Mouse (Mus musculus) CD4-positive naive resting alpha-beta T cell, adult 57 days (primary cell): ENCODE results near the gene Tceal6. TPM values are rescaled to one million over a fixed set of nuclear protein-coding genes. Genes with fewer than 3 reads are reported as not detected.

Source experiments
- total RNA-seq: library from RNA; stranded (reverse); gene quantifications from one replicate; pipeline ENCODE4 v1.2.4, GENCODE M21; 2023

Gene Tceal6
- not detected for total RNA-seq

GRCm38 (mm10) chrX:135210436-135211221, at the start of gene Tceal6:
TSS of gene Tceal6 (minus strand) at chrX:135210687.

DNA sequence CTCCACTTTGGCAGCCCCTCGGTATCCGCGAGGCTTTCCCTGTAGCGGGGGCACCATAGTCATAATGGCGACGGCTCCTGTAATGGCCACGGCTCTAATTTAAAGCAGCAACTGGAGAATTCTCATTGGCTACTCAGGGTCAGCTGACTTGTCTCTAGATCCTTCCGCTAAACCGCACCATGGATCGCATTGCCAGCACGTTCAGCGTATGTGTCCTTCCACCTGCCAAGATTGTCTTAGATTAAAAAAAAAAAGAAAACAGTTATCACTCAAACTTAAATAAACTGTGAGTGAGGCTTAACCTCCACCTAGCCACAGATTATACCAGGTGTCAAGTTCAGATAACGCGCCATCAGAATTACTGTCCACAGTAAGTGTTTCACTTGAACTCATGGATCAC, 33.0 kb downstream of the Tceal6 start, which contains the start of gene Gm15023:
Gene Gm15023 (minus strand): TSS at position 101 of the 400 bp plus-strand sequence.

Other genes with a start within 250 kb of the Tceal6 start
- gene Nxf2, start 245.9 kb downstream of the Tceal6 start, total RNA-seq: not detected
- 6.9 TPM for gene Zmat1, start 201.5 kb downstream of the Tceal6 start, total RNA-seq
- gene Gm15023, start 33.1 kb downstream of the Tceal6 start, total RNA-seq: not detected
- not detected for gene Pramel3, start 91.6 kb upstream of the Tceal6 start, total RNA-seq
- not detected for gene Gm5128, start 162.6 kb upstream of the Tceal6 start, total RNA-seq
- gene Gm7903, start 223.1 kb upstream of the Tceal6 start, total RNA-seq: not detected